Mouse (Mus musculus) hindbrain, embryonic 11.5 days (tissue): ENCODE data around the gene Nfia. TPM values are rescaled to one million over a fixed set of nuclear protein-coding genes. Genes with fewer than 3 reads are reported as not detected.
A peak's percentile ranks its signal among the peaks of the same experiment; 100 is the strongest.

Source experiments
- ATAC-seq: fragments of 200-750 bp; cut with Nextera tagmentation; 2 replicates; pipeline ENCODE4 v1.8.0; 2017; ENCODE audit warnings: mild to moderate bottlenecking, moderate TSS enrichment, moderate library complexity; ENCODE audit not compliant: low FRiP score
- DNase-seq: peaks from one replicate; pipeline ENCODE4 v3.0.0-alpha.2; 2015; ENCODE audit warnings: low spot score
- H3K27ac ChIP-seq: fragments of 300-500 bp; sonication (generic); 2 replicates; pipeline ENCODE4 v1.5.1; 2014; ENCODE audit warnings: mild to moderate bottlenecking, low read depth, low read length
- H3K27me3 ChIP-seq: fragments of 300-500 bp; sonication (generic); 2 replicates; pipeline ENCODE4 v1.6.1; 2014; ENCODE audit warnings: mild to moderate bottlenecking, low read length, moderate library complexity, mixed read lengths; ENCODE audit not compliant: control insufficient read depth, insufficient read depth
- H3K36me3 ChIP-seq: fragments of 300-500 bp; sonication (generic); 2 replicates; pipeline ENCODE4 v1.6.1; 2014; ENCODE audit warnings: mild to moderate bottlenecking, low read length, moderate library complexity, mixed read lengths; ENCODE audit not compliant: control insufficient read depth, insufficient read depth
- H3K4me1 ChIP-seq: fragments of 300-500 bp; sonication (generic); replicated peaks from 2 replicates; pipeline ENCODE4 v1.6.1; 2014; ENCODE audit warnings: low read length, mixed read lengths; ENCODE audit not compliant: control insufficient read depth, insufficient read depth
- H3K4me2 ChIP-seq: fragments of 300-500 bp; sonication (generic); replicated peaks from 2 replicates; pipeline ENCODE4 v1.6.1; 2014; ENCODE audit warnings: mild to moderate bottlenecking, low read depth, low read length
- H3K4me3 ChIP-seq: fragments of 300-500 bp; sonication (generic); 2 replicates; pipeline ENCODE4 v1.5.1; 2014; ENCODE audit warnings: low read depth, low read length
- H3K9ac ChIP-seq: fragments of 300-500 bp; sonication (generic); 2 replicates; pipeline ENCODE4 v1.6.1; 2014; ENCODE audit warnings: low read depth, low read length
- H3K9me3 ChIP-seq: fragments of 300-500 bp; sonication (generic); 2 replicates; pipeline ENCODE4 v1.6.1; 2016; ENCODE audit warnings: low read length; ENCODE audit not compliant: control insufficient read depth
- WGBS: fragments of 180-500 bp; shearing (Covaris S2); extraction: QIAGEN DNeasy Blood & Tissue Kit; methylation state at CpG from one replicate; pipeline ENCODE4 v1.1.7; 2014; 5-methylcytosine and 5-hydroxymethylcytosine counted together
- polyA plus RNA-seq: library from polyadenylated mRNA; unstranded; fragments of >200 nt; fragmentation: Nextera tagmentation; extraction: Ambion mirVana; gene quantifications from 2 replicates; pipeline ENCODE4 v1.2.1, GENCODE M21; 2014

Nfia gene
- polyA plus RNA-seq, 1 experiment from 2014 or later, result 45.6 TPM

- DNase-seq (peak; percentile 66), ATAC-seq (peak; percentile 78)
- peak overlapping the region; percentile 50 for H3K9ac ChIP-seq
- H3K36me3 ChIP-seq, result no peaks in the 10 kb centered on the region
- peak overlapping the region; percentile 45 for H3K4me3 ChIP-seq
- H3K27ac ChIP-seq, result 0 out of 2 replicates have a peak overlapping the region, but pooled peaks have one; percentile 3
- peak overlapping the region; percentile 58 for H3K4me2 ChIP-seq
- WGBS, result under 1% methylated on average over 14 of the region's 14 CpGs
- peaks cover 5% of the 10 kb centered on the region for H3K4me1 ChIP-seq
- H3K9me3 ChIP-seq, result no peaks in the 10 kb centered on the region
- H3K27me3 ChIP-seq, result peaks cover 26% of the 10 kb centered on the region
Measured at GRCm38 (mm10) chr4:97757978-97758461, 14.5 kb upstream of the Nfia start.

DNA sequence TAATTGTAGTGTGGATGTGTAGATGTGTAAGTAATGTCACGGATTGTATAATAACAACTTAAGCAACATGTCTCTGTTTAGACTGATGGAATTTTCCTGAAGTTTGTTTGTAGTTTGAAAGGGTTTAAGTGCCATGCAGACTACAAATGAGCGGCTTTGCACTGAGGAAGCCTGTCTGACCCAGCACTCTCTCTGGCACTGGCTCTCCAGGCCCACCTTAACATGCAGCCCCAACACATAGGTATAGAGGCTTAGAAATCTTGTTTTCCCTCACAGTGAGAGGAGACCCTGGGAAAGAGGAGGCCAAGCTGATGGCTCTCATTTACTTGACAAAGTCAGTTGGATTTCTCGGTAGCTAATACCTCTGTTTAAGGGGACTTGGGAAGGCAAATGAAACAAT lies 13.9 kb upstream of the Nfia start:
- Histone ChIP-seq H3K4me2 (no peak overlapping the region; the same call in none of the 2 replicates), H3K4me3 (no peak overlapping the region), H3K9ac (no peak overlapping the region), H3K4me1 (peaks cover 5% of the 10 kb centered on the region), H3K9me3 (no peaks in the 10 kb centered on the region), H3K36me3 (no peaks in the 10 kb centered on the region), H3K27ac (no peak overlapping the region), H3K27me3 (peaks cover 21% of the 10 kb centered on the region; the same call in 1 of the 2 replicates)
- ATAC-seq (no peak), DNase-seq (peak; percentile 36)
- WGBS, result 18% methylated on average over 3 of the region's 3 CpGs

GRCm38 (mm10) chr4:97764616-97765015 lies 7.9 kb upstream of the Nfia start:
- Histone ChIP-seq H3K4me1 (no peaks in the 10 kb centered on the region), H3K27ac (no peak overlapping the region), H3K27me3 (no peaks in the 10 kb centered on the region), H3K4me3 (no peak overlapping the region), H3K9ac (no peak overlapping the region), H3K9me3 (no peaks in the 10 kb centered on the region), H3K36me3 (no peaks in the 10 kb centered on the region), H3K4me2 (no peak overlapping the region)
- 26% methylated on average over 4 of the region's 4 CpGs for WGBS
- ATAC-seq (no peak), DNase-seq (no peak)

DNA sequence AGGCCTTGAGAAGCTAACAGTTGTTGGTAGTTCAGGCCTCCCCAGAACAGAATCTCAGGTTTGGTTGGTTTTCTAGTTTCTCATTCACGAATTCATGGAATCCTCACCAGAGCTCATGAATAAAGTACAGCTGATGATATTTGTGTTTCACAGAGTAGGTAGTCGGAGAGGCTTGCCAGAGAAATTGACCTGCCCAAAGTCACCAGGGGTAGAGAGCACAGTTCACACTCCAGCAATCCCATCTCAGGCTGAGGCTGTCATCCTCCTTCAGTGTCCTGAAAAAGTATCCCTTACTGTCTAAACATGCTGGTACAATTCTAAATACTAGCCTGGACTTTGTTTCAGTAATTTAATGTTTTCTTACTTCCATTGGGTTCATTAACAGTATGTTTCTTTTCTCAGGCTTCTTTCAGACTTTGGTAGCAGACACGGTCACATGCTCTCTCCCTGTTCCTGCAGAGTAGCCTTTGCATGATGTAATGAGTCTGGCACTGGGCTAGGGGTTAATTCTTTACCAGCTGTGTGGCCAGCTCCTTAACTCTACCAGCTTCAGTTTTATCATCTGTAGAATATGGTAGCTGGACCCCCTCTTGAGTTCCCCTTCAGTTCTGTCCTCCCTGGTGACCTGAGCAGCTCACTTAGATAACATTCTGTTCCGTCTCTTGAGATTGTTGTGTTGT lies 7.1 kb upstream of the Nfia start:
- H3K27me3 ChIP-seq, result no peaks in the 10 kb centered on the region
- no peak for ATAC-seq
- no peak overlapping the region for H3K4me2 ChIP-seq
- no peaks in the 10 kb centered on the region for H3K4me1 ChIP-seq
- H3K27ac ChIP-seq, result no peak overlapping the region
- no peak overlapping the region for H3K4me3 ChIP-seq
- 85% methylated on average over 4 of the region's 4 CpGs for WGBS
- H3K9ac ChIP-seq, result no peak overlapping the region
- no peak for DNase-seq
- H3K36me3 ChIP-seq, result no peaks in the 10 kb centered on the region
- H3K9me3 ChIP-seq, result no peaks in the 10 kb centered on the region

GRCm38 (mm10) chr4:97766100-97766499 lies 6.4 kb upstream of the Nfia start:
- H3K4me3 ChIP-seq, result no peak overlapping the region
- ATAC-seq (no peak), DNase-seq (no peak)
- no peaks in the 10 kb centered on the region for H3K27me3 ChIP-seq
- no peaks in the 10 kb centered on the region for H3K9me3 ChIP-seq
- no peak overlapping the region for H3K27ac ChIP-seq
- no peaks in the 10 kb centered on the region for H3K4me1 ChIP-seq
- H3K4me2 ChIP-seq, result no peak overlapping the region
- 94% methylated on average over 3 of the region's 3 CpGs for WGBS
- no peak overlapping the region for H3K9ac ChIP-seq
- H3K36me3 ChIP-seq, result no peaks in the 10 kb centered on the region

DNA sequence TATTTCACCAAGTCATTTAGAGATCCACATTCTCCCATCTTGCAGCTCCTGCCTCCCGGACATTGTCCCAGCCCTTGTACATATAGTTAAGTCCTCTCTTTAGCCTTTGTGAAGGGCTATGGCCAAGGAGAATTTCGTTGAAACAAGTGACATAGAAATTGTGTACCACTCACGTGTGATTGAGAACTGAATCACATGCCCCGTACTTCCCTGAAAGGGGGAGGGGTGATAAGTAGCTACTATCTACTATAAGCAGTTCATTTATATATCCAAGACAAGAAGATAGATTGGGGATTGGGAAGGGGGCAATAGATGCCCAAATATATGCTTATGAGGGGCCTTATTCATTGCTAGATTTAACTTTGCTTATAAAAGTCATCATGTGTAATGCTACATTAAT lies 5.5 kb upstream of the Nfia start:
- ATAC-seq (no peak), DNase-seq (no peak)
- 77% methylated on average over 4 of the region's 4 CpGs for WGBS
- no peaks in the 10 kb centered on the region for H3K36me3 ChIP-seq
- H3K4me3 ChIP-seq, result no peak overlapping the region
- no peaks in the 10 kb centered on the region for H3K9me3 ChIP-seq
- no peaks in the 10 kb centered on the region for H3K27me3 ChIP-seq
- no peaks in the 10 kb centered on the region for H3K4me1 ChIP-seq
- no peak overlapping the region for H3K4me2 ChIP-seq
- no peak overlapping the region for H3K9ac ChIP-seq
- no peak overlapping the region for H3K27ac ChIP-seq

DNA sequence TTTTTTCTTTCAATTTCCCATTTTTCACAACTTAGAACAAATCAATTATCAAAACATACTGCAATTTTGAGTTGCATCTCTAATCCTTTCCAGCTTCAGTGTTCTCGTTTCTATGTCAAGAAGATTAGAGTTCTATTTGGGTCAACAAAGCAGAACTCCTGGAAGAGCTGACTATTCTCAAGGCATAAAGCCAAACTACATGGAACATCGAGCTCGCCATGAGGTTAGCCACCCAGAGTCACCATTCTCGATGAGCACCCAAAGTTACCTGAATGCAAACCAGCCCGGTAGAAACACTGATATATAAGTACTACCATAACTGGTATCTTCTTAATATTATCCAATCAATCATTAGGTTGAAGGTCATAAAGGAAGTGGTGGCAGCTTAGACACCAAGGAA lies 5.0 kb upstream of the Nfia start:
- H3K4me3 ChIP-seq, result no peak overlapping the region
- no peak overlapping the region for H3K27ac ChIP-seq
- ATAC-seq (no peak), DNase-seq (no peak)
- H3K9ac ChIP-seq, result no peak overlapping the region
- no peaks in the 10 kb centered on the region for H3K36me3 ChIP-seq
- H3K9me3 ChIP-seq, result no peaks in the 10 kb centered on the region
- H3K4me2 ChIP-seq, result no peak overlapping the region
- WGBS, result 93% methylated on average over 5 of the region's 5 CpGs
- H3K27me3 ChIP-seq, result no peaks in the 10 kb centered on the region
- no peaks in the 10 kb centered on the region for H3K4me1 ChIP-seq

DNA sequence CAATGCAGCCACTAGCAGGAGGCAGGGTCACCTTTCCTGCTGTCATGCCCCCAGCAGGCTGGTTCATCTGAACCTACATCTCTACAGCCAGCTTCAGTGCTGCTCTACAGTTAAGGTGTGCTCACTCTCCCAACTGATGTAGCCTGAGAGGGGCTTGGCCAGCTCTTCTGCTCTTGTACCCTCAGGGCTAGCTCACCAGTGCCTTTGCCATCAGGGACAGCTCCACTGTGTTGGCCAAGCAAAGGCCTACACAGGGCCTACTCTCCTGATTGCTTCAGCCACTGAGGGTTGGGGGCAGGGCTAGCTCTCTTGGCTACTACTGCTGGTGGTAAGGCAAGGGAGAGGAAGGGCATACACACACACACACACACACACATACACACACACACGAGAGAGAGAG lies 2.7 kb upstream of the Nfia start:
- H3K27ac ChIP-seq, result no peak overlapping the region
- ATAC-seq, result no peak
- H3K9me3 ChIP-seq, result no peaks in the 10 kb centered on the region

GRCm38 (mm10) chr4:97771426-97771825 lies 1.1 kb upstream of the Nfia start:
- Histone ChIP-seq H3K4me3 (peak overlapping the region; percentile 37), H3K27ac (peak overlapping the region; percentile 79), H3K27me3 (peaks cover 5% of the 10 kb centered on the region; the same call in 1 of the 2 replicates), H3K36me3 (no peaks in the 10 kb centered on the region), H3K4me2 (peak overlapping the region; percentile 57), H3K9ac (peak overlapping the region; percentile 48), H3K4me1 (no peaks in the 10 kb centered on the region; the same call in 1 of the 2 replicates), H3K9me3 (no peaks in the 10 kb centered on the region)
- DNase-seq, result peak; percentile 34
- ATAC-seq, result no peak
- 18% methylated on average over 5 of the region's 5 CpGs for WGBS

More for the DNA sequence above, 2.7 kb upstream of the Nfia start:
- no peak overlapping the region for H3K4me3 ChIP-seq
- H3K36me3 ChIP-seq, result no peaks in the 10 kb centered on the region
- H3K9ac ChIP-seq, result no peak overlapping the region
- H3K4me1 ChIP-seq, result no peaks in the 10 kb centered on the region; the same call in 1 of the 2 replicates
- no peaks in the 10 kb centered on the region for H3K27me3 ChIP-seq
- H3K4me2 ChIP-seq, result no peak overlapping the region
- no CpG with 5 or more reads among the region's 1 CpGs for WGBS
- no peak for DNase-seq
